Mouse (Mus musculus) C2C12 (cell line): ENCODE data around the gene Rarb. TPM values are rescaled to one million over a fixed set of nuclear protein-coding genes. Genes with fewer than 3 reads are reported as not detected.

Experiments
- H3K27me3 ChIP-seq: one replicate; pipeline ENCODE4 v1.6.1; 2011; ENCODE audit not compliant: control insufficient read depth, insufficient read depth, insufficient read length
- H3K36me3 ChIP-seq: one replicate; pipeline ENCODE4 v1.6.1; 2011; ENCODE audit not compliant: control insufficient read depth, insufficient read depth
- H3K4me3 ChIP-seq: one replicate; pipeline ENCODE4 v1.5.1; 2011; ENCODE audit warnings: mild to moderate bottlenecking, control low read depth; ENCODE audit not compliant: poor library complexity, insufficient read depth, severe bottlenecking
- H3K79me2 ChIP-seq: one replicate; pipeline ENCODE4 v1.6.1; 2011; ENCODE audit not compliant: control insufficient read depth, insufficient read depth
- H3K79me3 ChIP-seq: one replicate; pipeline ENCODE4 v1.6.1; 2011; ENCODE audit warnings: low read depth, control low read depth
- H3ac ChIP-seq: one replicate; pipeline ENCODE3; 2011; ENCODE audit warnings: low read depth; ENCODE audit not compliant: control insufficient read depth, insufficient read length
- CEBPB ChIP-seq: IDR thresholded peaks from one replicate; pipeline ENCODE4 v1.6.1; 2011; ENCODE audit warnings: low read depth, mild to moderate bottlenecking, control low read depth, moderate library complexity
- CTCF ChIP-seq: IDR thresholded peaks from one replicate; pipeline ENCODE4 v1.5.1; 2011; ENCODE audit not compliant: control insufficient read depth, insufficient read depth, insufficient read length
- FOSL1 ChIP-seq: IDR thresholded peaks from one replicate; pipeline ENCODE4 v1.8.0; 2011; ENCODE audit warnings: mild to moderate bottlenecking, low read length; ENCODE audit not compliant: poor library complexity, insufficient read depth, severe bottlenecking
- MAX ChIP-seq: IDR thresholded peaks from one replicate; pipeline ENCODE4 v1.6.1; 2011; ENCODE audit warnings: mild to moderate bottlenecking, control low read depth
- MYOD1 ChIP-seq: IDR thresholded peaks from one replicate; pipeline ENCODE4 v1.6.1; 2011; ENCODE audit warnings: low read depth; ENCODE audit not compliant: control insufficient read depth, insufficient read length
- MYOG ChIP-seq: IDR thresholded peaks from one replicate; pipeline ENCODE4 v1.6.1; 2011; ENCODE audit not compliant: control insufficient read depth, insufficient read length; ENCODE audit errors: extremely low read depth
- USF1 ChIP-seq: IDR thresholded peaks from one replicate; pipeline ENCODE4 v1.6.1; 2011; ENCODE audit warnings: low read depth, mild to moderate bottlenecking, control low read depth, moderate library complexity
- polyA plus RNA-seq: library from polyadenylated mRNA; unstranded; fragments of >200 nt; fragmentation: generic; extraction: Trizol; gene quantifications from one replicate; pipeline ENCODE4 v1.2.1, GENCODE M21; 2012; ENCODE audit warnings: missing spikeins

The Rarb gene
- polyA plus RNA-seq, 1 experiment = 0.06 TPM

DNA sequence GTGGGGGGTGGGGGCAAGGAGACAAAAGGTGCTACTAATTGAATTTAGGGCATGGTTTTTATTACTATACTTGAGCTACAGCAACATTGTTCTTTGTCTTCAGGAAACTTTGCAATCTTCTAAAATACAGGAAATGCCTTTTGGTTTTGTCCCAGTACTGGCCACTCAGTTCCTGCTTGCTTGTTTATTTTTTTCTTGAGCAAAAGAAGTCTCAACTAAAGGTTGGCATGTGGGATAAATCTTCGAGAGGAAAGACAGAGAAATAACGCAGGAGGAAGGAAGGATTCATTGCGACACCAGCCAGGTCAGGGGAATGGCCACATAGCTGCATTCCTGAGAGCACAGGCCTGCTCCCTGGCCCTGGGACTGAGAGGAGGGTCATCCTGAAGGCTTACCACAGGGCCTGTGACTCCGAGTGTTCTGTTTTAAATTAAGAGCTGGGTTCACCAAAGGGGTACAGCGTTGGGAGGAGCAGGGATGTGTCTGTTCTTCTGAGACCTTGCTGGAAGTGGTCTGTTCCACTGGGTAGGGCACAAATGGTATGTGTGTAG lies 215.8 kb downstream of the Rarb start:
- no peak overlapping the region for H3ac ChIP-seq
- no peaks in the 10 kb centered on the region for H3K79me2 ChIP-seq
- H3K4me3 ChIP-seq = no peak overlapping the region
- no peaks in the 10 kb centered on the region for H3K36me3 ChIP-seq
- H3K79me3 ChIP-seq = no peaks in the 10 kb centered on the region
- TF ChIP-seq MAX (no peak), FOSL1 (no peak), CTCF (no peak), CEBPB (no peak), USF1 (no peak), MYOD1 (no peak), MYOG (no peak)
- H3K27me3 ChIP-seq = no peaks in the 10 kb centered on the region

DNA sequence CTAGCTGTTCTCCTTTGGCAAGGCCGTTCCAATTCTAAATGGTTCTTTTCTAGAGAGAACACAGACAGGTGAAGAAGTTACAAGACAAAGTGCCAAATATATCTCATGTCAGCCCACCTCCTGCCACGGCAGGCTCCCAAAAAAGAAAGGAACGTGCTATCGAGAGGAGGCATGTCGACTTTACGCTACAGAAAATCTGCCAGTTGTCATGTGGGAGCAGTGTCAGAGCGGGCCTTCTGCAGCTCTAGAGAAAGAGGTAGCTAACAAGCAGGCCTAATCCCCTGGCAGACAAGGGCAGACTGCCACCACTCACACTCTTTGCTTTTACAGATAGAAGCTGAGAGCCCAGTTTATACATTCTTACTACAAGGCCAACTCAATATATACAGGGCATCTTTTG lies 219.7 kb downstream of the Rarb start:
- Histone ChIP-seq H3K79me2 (no peaks in the 10 kb centered on the region), H3ac (no peak overlapping the region)
- TF ChIP-seq USF1 = no peak
- no peak for TF ChIP-seq CTCF
- no peak for TF ChIP-seq CEBPB
- no peak for TF ChIP-seq MYOD1
- no peak for TF ChIP-seq MAX
- TF ChIP-seq MYOG = no peak
- no peak for TF ChIP-seq FOSL1

DNA sequence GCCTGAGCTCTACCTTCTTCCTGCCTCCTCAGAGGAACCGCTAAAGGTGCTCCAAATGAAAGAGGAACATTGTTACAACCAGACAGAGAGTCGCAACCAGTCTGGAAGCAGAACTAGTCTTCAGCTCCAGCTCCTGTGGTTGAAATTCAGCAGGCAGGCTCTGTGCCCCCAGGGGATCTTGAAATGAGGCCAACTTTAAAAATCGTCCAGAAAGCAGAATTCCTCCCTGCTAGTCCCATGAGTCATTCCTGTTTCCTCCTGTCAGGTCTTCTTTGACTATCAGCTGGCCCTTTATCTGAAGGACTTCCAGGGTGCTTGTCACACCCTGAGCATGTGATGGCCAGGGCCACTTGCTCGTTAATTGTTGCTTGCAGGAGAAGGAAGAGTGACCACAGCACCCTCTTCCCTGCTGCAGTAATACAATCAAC lies 220.9 kb downstream of the Rarb start:
- H3K36me3 ChIP-seq = no peaks in the 10 kb centered on the region
- H3K4me3 ChIP-seq = no peak overlapping the region
- no peaks in the 10 kb centered on the region for H3K79me2 ChIP-seq
- no peaks in the 10 kb centered on the region for H3K79me3 ChIP-seq
- H3K27me3 ChIP-seq = no peaks in the 10 kb centered on the region
- no peak overlapping the region for H3ac ChIP-seq
- TF ChIP-seq MAX (no peak), USF1 (peak; percentile 21)

More for the DNA sequence above, 219.7 kb downstream of the Rarb start:
- Histone ChIP-seq H3K4me3 (no peak overlapping the region), H3K79me3 (no peaks in the 10 kb centered on the region), H3K27me3 (no peaks in the 10 kb centered on the region), H3K36me3 (no peaks in the 10 kb centered on the region)

DNA sequence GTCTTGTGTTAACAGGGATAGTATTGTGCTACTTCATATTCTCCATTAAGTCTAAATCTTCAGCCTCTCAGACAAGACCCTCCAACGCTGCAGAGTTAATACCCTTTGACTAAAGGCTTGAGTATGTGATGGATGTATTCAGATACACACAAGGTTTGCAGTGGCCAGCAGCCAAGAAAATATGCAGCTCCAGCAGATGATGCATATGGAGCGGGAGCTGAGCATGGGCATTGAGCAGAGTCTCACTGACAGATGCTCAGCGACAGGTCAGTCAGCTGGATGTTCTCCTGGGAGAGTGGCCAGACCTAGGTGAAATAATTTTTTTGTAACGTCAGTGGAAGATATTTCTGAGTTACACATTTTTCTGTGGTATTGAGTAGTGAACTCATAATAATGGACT lies 229.8 kb downstream of the Rarb start:
- Histone ChIP-seq H3K79me3 (no peaks in the 10 kb centered on the region), H3K79me2 (no peaks in the 10 kb centered on the region), H3ac (no peak overlapping the region), H3K36me3 (no peaks in the 10 kb centered on the region), H3K27me3 (no peaks in the 10 kb centered on the region), H3K4me3 (no peak overlapping the region)
- TF ChIP-seq CTCF (no peak), MYOD1 (no peak), MAX (no peak), FOSL1 (no peak), USF1 (no peak), MYOG (no peak), CEBPB (no peak)

DNA sequence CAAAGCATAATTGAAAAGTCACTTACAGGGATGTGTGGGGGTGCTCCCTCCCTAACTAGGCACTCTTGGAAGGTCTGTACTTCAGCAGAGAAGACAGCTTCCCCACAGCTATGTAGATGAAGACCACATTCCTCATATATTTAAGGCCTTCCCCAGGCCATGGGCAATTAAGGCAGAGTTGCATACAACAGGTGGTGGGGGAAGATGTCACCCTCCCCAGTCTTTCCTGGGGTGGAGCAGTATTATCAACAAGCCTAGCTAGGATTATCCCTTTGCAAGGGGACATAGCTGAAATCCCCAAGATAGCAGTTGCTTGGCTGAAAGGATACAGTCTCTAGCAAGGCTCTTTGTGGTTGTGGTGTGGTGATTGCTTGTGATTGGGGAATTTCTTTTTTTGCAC lies 240.9 kb downstream of the Rarb start:
- TF ChIP-seq MYOD1 (peak; percentile 33), MYOG (no peak)
- Histone ChIP-seq H3K79me3 (no peaks in the 10 kb centered on the region), H3K36me3 (no peaks in the 10 kb centered on the region), H3K27me3 (no peaks in the 10 kb centered on the region), H3ac (no peak overlapping the region), H3K4me3 (no peak overlapping the region), H3K79me2 (no peaks in the 10 kb centered on the region)

DNA sequence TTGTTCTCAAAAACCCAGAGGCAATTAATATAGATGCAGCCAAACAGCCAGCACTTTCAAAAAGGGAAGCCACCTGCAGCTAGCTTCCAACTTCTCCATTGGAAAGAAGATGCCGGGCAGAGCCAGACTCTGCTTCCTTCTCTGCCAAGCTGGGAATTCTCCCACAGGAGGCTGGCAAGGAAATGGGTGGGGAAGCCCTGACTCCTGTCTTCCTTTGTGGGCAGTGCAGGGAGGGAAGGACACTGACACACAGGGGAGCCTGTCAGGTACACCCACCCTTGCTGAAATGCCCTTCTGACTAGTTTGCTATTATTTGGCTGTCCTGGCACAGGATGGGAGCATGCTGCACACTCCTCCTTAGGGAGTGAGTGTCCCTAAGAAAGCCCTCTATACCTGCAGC lies 241.9 kb downstream of the Rarb start:
- Histone ChIP-seq H3K27me3 (no peaks in the 10 kb centered on the region), H3K4me3 (no peak overlapping the region), H3K79me3 (no peaks in the 10 kb centered on the region), H3K79me2 (no peaks in the 10 kb centered on the region), H3ac (no peak overlapping the region), H3K36me3 (no peaks in the 10 kb centered on the region)
- TF ChIP-seq CTCF (no peak), FOSL1 (no peak), USF1 (no peak), MAX (no peak), MYOG (no peak), MYOD1 (no peak), CEBPB (no peak)
